Mouse (Mus musculus) adrenal gland, postnatal 14 days (tissue): ENCODE results near the gene Ifi27. TPM values are rescaled to one million over a fixed set of nuclear protein-coding genes. Genes with fewer than 3 reads are reported as not detected.
"Not testable (repeated sequence)": the region's sequence is repeated elsewhere in the genome, so short reads cannot be mapped to it uniquely, and the experiment has no call there.

ENCODE experiments used
- DNase-seq: peaks from one replicate; pipeline ENCODE4 v3.0.0; 2021; ENCODE audit warnings: mixed read lengths
- long read RNA-seq, 2 experiments: library from polyadenylated mRNA; stranded (forward); transcript quantifications; one replicate each; pipeline ENCODE4 v2.0.0; 2021
- total RNA-seq: library from RNA; stranded (reverse); gene quantifications from 2 replicates; pipeline ENCODE4 v1.2.3, GENCODE M21; 2021

Ifi27 gene
- total RNA-seq, result 1,163 and 1,199 TPM in 2 replicates
- long read RNA-seq, experiment 1, transcript Ifi27-203 (4 exons, 708 nt), result minor isoform, 9 of 694 reads
- long read RNA-seq, experiment 1, transcript Ifi27-201 (6 exons, 889 nt), result minor isoform, 167 of 694 reads
- long read RNA-seq, experiment 1, transcript Ifi27-205 (7 exons, 977 nt), result major isoform, 375 of 694 reads
- long read RNA-seq, experiment 1, partial matches to known transcripts, result 26 of 694 reads
- long read RNA-seq, experiment 1, other reads (novel, unspliced or antisense), result 115 of 694 reads
- long read RNA-seq, experiment 2, transcript Ifi27-209 (3 exons, 527 nt), result minor isoform, 7 of 777 reads
- long read RNA-seq, experiment 2, transcript Ifi27-201 (6 exons, 889 nt), result minor isoform, 192 of 777 reads
- long read RNA-seq, experiment 2, transcript Ifi27-205 (7 exons, 977 nt), result major isoform, 376 of 777 reads
- long read RNA-seq, experiment 2, partial matches to known transcripts, result 67 of 777 reads
- long read RNA-seq, experiment 2, other reads (novel, unspliced or antisense), result 129 of 777 reads

- peak; percentile 88 for DNase-seq
Observed at GRCm38 (mm10) chr12:103433986-103434731, at the start of gene Ifi27. Gene Ifi27, plus strand, starts transcription at chr12:103434211.

DNA sequence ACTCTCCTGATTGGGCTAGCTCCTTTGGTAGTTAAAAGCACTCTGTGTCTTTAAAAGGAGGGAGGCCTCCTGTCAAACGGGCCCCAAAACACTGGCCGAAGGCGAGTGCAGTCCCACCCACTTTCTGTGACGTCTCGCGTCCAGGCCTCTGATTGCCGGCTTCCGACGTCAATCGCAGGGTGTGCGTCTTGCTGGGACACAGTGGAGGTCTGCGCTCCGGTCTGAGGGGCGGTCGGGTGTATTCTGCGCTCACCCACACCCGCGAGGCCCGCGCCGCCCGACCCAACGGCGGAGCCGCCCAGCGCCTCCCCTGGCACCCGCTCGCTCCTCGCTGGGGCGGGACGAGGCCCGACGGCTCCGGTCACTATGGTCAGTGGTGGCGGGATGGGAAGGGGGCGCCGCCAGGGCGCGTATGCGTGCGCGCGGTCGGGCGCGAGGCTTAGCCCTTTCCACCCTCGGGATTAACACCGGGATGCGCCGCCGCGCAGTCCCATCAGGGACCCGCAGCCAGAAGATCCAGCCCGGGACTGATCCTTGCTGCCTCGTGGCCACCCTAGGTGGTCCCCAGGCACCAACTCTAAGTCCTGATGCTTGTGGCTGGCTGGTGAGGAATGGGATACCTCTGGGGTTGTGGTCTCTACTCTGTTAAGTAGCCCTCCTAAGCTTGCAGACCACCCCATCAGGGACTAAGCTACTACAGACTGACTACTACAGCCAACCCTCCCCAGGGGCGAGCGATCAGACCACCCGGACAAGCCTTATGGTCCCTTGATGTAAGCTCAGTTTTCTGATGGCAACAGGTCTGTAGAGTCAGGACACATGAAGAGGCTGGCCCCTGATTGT is 45.3 kb upstream of the Ifi27 start, which contains the start of gene Otub2:
TSS of gene Otub2 (plus strand) at position 178 of the 843 bp plus-strand sequence.
- DNase-seq, result peak; percentile 96

GRCm38 (mm10) chr12:103389348-103389727 is 44.7 kb upstream of the Ifi27 start:
- no peak for DNase-seq

DNA sequence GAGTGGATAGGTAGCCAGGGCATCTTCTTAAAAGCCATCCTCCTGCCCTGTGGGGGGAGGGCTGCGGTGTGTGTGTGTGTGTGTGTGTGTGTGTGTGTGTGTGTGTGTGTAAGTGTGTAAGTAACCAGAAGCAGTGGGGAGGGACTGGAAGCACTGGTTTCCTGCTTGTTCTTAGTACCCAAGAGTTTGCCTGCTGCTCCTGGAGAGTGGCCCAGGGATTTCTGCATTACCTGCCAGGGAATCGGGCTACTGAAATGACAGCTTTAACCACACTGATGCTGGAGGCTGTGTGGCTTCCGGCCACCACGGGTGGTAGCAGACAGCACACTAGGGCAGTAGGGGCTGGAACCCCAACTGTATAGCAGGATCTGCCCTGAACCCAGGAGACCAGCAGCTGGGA is 44.0 kb upstream of the Ifi27 start:
- DNase-seq, result no peak

DNA sequence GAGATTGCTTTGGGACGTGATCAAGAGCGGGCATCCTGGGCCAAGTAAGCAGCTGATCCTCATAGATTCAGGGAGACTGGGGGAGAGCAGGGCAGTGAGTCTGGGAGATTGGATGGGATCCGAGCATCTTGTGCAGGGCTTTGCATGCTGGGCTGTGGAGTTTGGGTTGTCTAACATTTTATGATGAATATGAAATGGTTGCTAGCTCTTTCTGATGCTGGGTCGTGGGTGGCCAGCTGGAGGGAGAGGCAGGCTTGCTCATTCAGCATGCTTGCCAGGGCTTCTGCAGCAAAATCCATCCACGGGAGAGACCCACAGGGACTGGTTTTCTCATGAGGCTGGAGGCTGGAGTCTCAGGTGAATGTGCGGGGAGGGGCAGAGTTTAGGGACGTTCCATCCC is 42.9 kb upstream of the Ifi27 start:
- no peak for DNase-seq

DNA sequence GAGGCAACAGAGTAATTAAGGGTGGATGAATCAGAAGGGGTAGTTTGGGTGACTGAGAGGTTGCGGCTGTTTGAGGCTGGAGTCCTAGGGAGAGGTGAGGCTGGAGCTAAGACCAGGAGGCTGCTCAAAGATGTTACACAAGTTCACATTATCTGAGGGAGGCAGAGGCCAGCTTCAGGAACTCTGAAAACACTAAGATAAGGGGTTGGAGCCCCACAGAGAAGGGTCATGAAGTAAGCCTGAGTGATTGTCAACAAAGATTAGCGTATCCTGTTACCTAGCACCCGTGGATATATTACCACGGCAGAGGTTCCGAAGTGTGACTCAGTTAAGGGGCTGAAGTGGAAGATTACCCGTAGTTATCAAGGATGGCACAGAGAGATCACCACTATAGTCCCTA is 40.5 kb upstream of the Ifi27 start:
- no peak for DNase-seq

GRCm38 (mm10) chr12:103395486-103396275 is 38.3 kb upstream of the Ifi27 start:
- no peak for DNase-seq

DNA sequence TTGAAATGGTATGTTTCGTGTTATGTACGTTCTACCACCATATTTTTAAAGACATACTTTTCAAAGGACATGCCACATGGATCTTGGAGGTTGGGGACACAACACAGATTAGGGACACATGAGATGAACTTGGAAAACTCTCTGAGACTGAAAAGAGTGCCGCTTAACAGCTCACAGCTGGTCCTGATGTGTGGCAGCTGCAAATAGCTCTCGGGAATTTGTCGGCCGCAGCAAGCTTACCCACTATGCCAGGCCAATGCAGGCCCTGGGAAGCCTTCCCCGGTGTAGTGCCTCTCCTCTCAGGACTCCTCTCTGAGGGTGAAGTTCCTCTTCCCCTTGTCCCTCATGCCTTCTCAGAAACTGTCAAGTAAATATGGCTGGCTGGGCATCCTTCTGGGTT is 37.3 kb upstream of the Ifi27 start:
- no peak for DNase-seq

- no peak for DNase-seq
Observed at GRCm38 (mm10) chr12:103404131-103404530, 29.9 kb upstream of the Ifi27 start.

GRCm38 (mm10) chr12:103407720-103408119 is 26.3 kb upstream of the Ifi27 start, which contains the start of gene 9330161L09Rik:
Gene 9330161L09Rik, minus strand, starts transcription at chr12:103407820.
- peak; percentile 2 for DNase-seq

DNA sequence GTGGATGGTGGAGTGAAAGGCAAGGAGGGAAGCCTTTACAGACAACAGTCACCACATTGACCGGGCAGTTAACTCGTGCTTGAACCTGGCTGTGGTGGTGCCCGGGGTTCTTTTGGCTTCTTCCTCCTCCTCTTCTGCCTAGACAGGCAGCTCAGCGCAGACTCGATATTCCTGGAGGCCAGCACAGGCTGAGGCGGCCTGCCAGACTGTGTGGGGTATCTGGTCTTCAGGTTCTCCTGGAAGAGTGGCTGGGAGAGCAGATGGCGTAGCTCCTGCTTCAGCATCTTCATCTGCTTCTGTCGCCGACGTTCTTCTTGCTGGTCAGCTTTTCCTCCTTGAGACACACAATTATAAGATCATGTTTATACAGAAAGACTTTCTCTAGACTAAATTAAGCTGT is 25.9 kb upstream of the Ifi27 start:
- peak; percentile 2 for DNase-seq

GRCm38 (mm10) chr12:103425016-103425728 is 8.8 kb upstream of the Ifi27 start:
- peak; percentile 6 for DNase-seq

DNA sequence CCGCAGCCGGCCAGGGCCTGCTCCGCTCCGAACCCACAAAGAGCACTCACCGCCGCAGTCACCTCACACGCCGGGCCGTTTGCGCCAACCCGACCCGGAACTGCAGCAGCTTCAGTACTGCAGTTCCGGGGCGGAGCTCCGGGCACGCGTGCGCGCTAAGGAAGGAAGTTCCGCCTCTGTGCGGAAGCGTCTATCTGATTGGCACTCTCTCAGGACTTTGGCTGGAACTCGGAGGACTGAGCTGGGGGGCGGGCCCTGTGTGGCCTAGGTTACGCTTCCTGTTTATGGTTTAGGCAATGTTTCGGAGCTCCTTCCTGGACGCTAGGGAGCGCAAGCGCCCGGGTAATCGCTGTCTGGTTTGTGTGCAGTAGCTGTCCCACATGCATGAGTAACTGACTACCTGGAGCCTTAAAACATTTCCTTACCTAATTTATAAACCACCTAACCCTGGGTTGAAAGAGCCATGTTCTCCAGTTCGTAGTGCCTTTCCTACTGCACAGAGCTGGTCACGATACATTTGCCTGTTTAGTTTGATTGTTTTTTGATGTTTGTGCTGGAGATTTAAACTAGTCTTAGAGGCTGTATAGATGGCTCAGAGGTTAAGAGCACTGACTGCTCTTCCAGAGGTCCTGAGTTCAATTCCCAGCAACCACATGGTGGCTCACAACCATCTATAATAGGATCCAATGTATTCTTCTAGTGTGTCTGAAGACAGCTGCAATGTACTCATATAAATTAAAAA is 8.1 kb upstream of the Ifi27 start, which contains the start of gene Ddx24:
TSS of gene Ddx24 (minus strand) at position 102 of the 742 bp plus-strand sequence.
- DNase-seq, result peak; percentile 98

DNA sequence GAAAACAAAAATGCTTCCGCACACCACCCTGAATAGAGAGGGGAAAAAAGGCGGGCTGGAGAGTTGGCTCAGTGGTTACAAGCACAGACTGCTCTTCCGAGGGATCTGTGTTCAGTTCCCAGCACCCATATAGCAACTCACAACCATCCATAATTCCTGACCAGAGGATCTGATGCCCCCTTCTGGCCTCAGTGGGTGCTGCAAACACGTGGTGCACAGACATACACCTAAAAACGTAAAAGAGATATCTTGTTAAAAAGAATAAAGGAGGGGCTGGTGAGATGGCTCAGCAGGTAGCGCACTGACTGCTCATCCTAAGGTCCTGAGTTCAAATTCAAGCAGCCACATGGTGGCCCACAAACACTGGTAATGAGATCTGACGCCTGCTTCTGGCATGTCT is 7.3 kb upstream of the Ifi27 start:
- DNase-seq, result peak; percentile 3

GRCm38 (mm10) chr12:103433430-103433829 is 581 bp upstream of the Ifi27 start:
- DNase-seq, result peak; percentile 80

DNA sequence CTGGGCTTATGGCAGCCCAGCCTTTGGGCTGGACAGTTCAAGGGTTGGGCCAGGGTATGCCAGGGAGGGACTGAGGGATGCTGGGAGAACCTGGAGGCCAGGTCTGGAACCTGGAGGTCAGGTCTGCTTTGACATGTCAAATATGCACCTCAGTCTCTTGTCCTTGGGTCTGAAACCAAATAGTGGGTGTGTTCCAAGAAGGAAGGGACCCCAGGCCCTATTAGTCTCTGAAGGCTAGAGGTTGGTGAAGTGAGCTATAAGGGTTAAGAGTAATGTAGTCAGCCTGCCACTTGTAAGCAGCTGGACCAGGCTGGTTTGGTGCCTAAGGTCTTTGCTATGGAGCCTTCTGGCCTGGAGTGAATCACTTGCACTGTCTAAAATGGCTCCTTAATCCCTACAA is 850 bp downstream of the Ifi27 start:
- no peak for DNase-seq

GRCm38 (mm10) chr12:103437601-103438000 is 3.6 kb downstream of the Ifi27 start:
- DNase-seq, result peak; percentile 54

DNA sequence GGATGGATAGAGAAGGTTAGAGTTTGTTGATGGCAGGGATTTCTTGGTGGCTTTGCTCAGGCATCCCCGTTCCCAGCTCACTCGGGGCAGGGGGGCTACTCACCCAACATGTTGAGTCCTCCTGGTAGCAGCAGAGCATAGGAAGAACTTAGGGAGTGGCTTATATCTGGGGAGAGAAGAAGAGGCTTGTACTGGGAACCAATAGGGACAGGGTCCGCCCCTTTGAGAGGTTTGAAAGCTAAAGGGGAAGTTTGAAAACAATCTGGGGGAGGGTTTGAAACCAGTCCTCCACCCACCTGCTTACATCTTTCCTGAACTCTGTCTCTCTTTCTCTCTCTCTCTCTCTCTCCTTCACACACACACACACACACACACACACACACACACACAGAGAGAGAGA is 9.5 kb downstream of the Ifi27 start, which contains the start of gene Ifi27l2a:
TSS of gene Ifi27l2a (minus strand) at position 157 of the 400 bp plus-strand sequence.
- DNase-seq, result peak; percentile 14

- DNase-seq, result not testable (repeated sequence)
Observed at GRCm38 (mm10) chr12:103444261-103444660, 10.2 kb downstream of the Ifi27 start.

DNA sequence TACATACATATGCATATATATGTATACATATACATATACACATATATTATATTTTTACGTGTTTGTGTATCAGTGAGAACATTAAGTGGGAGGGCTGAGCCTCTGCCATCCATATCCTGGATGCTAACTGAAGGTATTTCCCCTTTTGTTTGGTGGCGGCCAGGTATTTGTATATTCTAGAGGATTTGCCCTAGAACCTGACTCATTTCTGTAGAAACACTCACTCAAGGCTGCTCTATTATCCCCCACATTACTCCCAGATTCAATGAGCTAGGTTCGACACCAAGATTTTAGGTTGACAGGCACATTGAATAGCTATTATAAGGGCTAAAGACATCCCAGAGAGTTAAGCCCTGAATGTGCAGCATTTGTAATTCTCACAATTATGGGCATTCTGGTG is 11.0 kb downstream of the Ifi27 start:
- no peak for DNase-seq
